Mouse (Mus musculus): ENCODE data around the gene Ogfod3. TPM values are rescaled to one million over a fixed set of nuclear protein-coding genes. Genes with fewer than 3 reads are reported as not detected.

Ogfod3 gene
- total RNA-seq, 1 experiment from 2014 or later, result 8.6 TPM

GRCm38 (mm10) chr11:121134600-121134999 is 69.9 kb downstream of the Ogfod3 start:
- no peak for ATAC-seq (replicated peaks; ENCODE audit: low read depth, poor library complexity, severe bottlenecking)

GRCm38 (mm10) chr11:121129616-121130015 is 74.9 kb downstream of the Ogfod3 start:
- no peak for ATAC-seq (replicated peaks; ENCODE audit: low read depth, poor library complexity, severe bottlenecking)

Other genes with a start within 250 kb of the Ogfod3 start
- gene Csnk1d, start 213.4 kb downstream of the Ogfod3 start, total RNA-seq (2017), result 65.0 and 84.8 TPM in 2 replicates
- 1.1 and 3.1 TPM in 2 replicates for gene Cd7, start 165.3 kb downstream of the Ogfod3 start, total RNA-seq (2017)
- gene Sectm1b, start 141.1 kb downstream of the Ogfod3 start, total RNA-seq (2017), result not detected in 2 replicates
- gene Sectm1a, start 123.5 kb downstream of the Ogfod3 start, total RNA-seq (2017), result not detected in 2 replicates
- not detected in 2 replicates for gene Tex19.2, start 86.0 kb downstream of the Ogfod3 start, total RNA-seq (2017)
- not detected in 2 replicates for gene Tex19.1, start 58.6 kb downstream of the Ogfod3 start, total RNA-seq (2017)
- gene Uts2r, start 44.4 kb downstream of the Ogfod3 start, total RNA-seq (2017), result not detected in 2 replicates
- 9.6 and 10.0 TPM in 2 replicates for gene Hexdc, start 278 bp downstream of the Ogfod3 start, total RNA-seq (2017)
- gene Cybc1, start 24.6 kb upstream of the Ogfod3 start, total RNA-seq (2017), result 22.7 and 30.2 TPM in 2 replicates
- 23.5 and 40.9 TPM in 2 replicates for gene Narf, start 32.5 kb upstream of the Ogfod3 start, total RNA-seq (2017)
- gene Foxk2, start 55.3 kb upstream of the Ogfod3 start, total RNA-seq (2017), result 20.8 and 23.8 TPM in 2 replicates
- gene Wdr45b, start 149.7 kb upstream of the Ogfod3 start, total RNA-seq (2017), result 39.1 and 40.7 TPM in 2 replicates
- gene Rab40b, start 183.5 kb upstream of the Ogfod3 start, total RNA-seq (2017), result 0.64 TPM in 1 of 2 replicates, not detected in the other
- 19.6 and 26.3 TPM in 2 replicates for gene Fn3krp, start 216.7 kb upstream of the Ogfod3 start, total RNA-seq (2017)
- 0.44 and 0.46 TPM in 2 replicates for gene Fn3k, start 230.2 kb upstream of the Ogfod3 start, total RNA-seq (2017)
- gene Tbcd, start 247.2 kb upstream of the Ogfod3 start, total RNA-seq (2017), result 46.9 and 57.8 TPM in 2 replicates